Mouse (Mus musculus) MEL (cell line): ENCODE measurements at regions not wholly inside any gene's neighbourhood (a gene's known extent, or its start where the extent isn't known, plus 50 kb on each side); places are given as distances from the start of the nearest gene placed in this dataset.

Experiments used
- CTCF ChIP-seq, 3 experiments: IDR thresholded peaks in 2 of 3; conservative IDR thresholded peaks in 1 of 3; 2 replicates each; pipeline ENCODE4 v1.5.1; 2011 to 2012; ENCODE audit warnings: low read length in 3 of 3, low read depth in 2 of 3, mild to moderate bottlenecking in 2 of 3, improper control_type of control experiment in 1 of 3, inconsistent platforms in 1 of 3, mixed read lengths in 1 of 3, moderate library complexity in 1 of 3; ENCODE audit not compliant: control insufficient read depth in 1 of 3, insufficient read depth in 1 of 3, poor library complexity in 1 of 3, severe bottlenecking in 1 of 3
- GATA1 ChIP-seq: IDR thresholded peaks from 2 replicates; pipeline ENCODE4 v1.6.1; 2011; ENCODE audit warnings: low read depth, low read length, improper control_type of control experiment
- MXI1 ChIP-seq: IDR thresholded peaks from 2 replicates; pipeline ENCODE4 v1.6.1; 2011; ENCODE audit warnings: mild to moderate bottlenecking, low read depth, low read length, improper control_type of control experiment
- POLR2A ChIP-seq, 2 experiments: IDR thresholded peaks; 2 replicates each; pipeline ENCODE4 v1.6.1; 2011 to 2012; ENCODE audit warnings: low read length in 2 of 2, mild to moderate bottlenecking in 2 of 2, control low read depth in 1 of 2, improper control_type of control experiment in 1 of 2, low read depth in 1 of 2, moderate library complexity in 1 of 2; ENCODE audit not compliant: control insufficient read depth in 1 of 2, insufficient read depth in 1 of 2, poor library complexity in 1 of 2
- TBP ChIP-seq: IDR thresholded peaks from 2 replicates; pipeline ENCODE4 v1.8.0; 2011; ENCODE audit warnings: low read depth, low read length, improper control_type of control experiment

DNA sequence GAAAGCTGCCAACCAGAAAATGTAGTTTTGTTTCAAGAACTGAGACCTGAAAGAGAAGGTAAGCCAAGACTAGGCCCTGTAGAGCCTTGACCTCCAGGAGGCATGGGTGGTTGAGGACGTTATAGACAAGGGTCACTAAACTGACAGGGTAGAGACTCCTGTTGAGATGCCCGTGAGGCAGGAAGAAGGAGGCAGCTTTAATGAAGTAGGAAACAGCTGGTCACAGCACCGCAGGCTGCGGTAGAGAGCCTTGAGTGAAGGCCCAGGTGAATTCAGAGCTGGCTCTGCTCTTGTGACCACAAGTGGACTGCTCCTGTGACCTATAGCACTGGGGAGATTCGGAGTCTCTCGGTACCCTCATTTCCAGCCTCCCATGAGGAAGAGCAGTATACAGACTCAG lies 53.7 kb upstream of the Eomes start:
- TF ChIP-seq MXI1 (no peak), POLR2A (IDR thresholded peaks at IDR 0.05; ENCODE audit: control insufficient read depth in 1 of 2, insufficient read depth in 1 of 2, low read depth in 1 of 2, low read length in 2 of 2, poor library complexity in 1 of 2) (no peak), CTCF (IDR thresholded peaks at IDR 0.05 in 2 of 3, conservative IDR thresholded peaks at IDR 0.05 in 1 of 3; ENCODE audit: control insufficient read depth in 1 of 3, insufficient read depth in 1 of 3, low read depth in 2 of 3, low read length in 3 of 3, poor library complexity in 1 of 3, severe bottlenecking in 1 of 3) (no peak), TBP (no peak), GATA1 (no peak)
